Mouse (Mus musculus) bone marrow macrophage, adult 2 months (primary cell): ENCODE data around the gene Gpr152.

ENCODE experiments used
- CTCF ChIP-seq: IDR thresholded peaks from 2 replicates; pipeline ENCODE4 v1.5.1; 2012; ENCODE audit warnings: low read depth, mild to moderate bottlenecking, low read length, moderate library complexity
- POLR2A ChIP-seq: IDR thresholded peaks from 2 replicates; pipeline ENCODE4 v1.6.1; 2012; ENCODE audit warnings: mild to moderate bottlenecking, low read depth, low read length, borderline replicate concordance

GRCm38 (mm10) chr19:4164100-4164499 is 24.5 kb downstream of the Gpr152 start:
- TF ChIP-seq POLR2A (no peak), CTCF (no peak)
